Mouse (Mus musculus) thymus, adult 2 months (tissue): Measurements from ENCODE around the gene Cdk7.

Source experiments
- CTCF ChIP-seq: fragments of 200-500 bp; IDR thresholded peaks from 2 replicates; pipeline ENCODE4 v1.5.1; 2012; ENCODE audit warnings: mild to moderate bottlenecking, control low read depth, low read length, moderate library complexity, borderline replicate concordance; ENCODE audit not compliant: control insufficient read depth, poor library complexity, insufficient read depth; ENCODE audit errors: extremely low read depth
- POLR2A ChIP-seq: fragments of 200-500 bp; IDR thresholded peaks from 2 replicates; pipeline ENCODE4 v1.6.1; 2012; ENCODE audit warnings: mild to moderate bottlenecking, low read length, control low read depth, moderate library complexity; ENCODE audit not compliant: control insufficient read depth, poor library complexity, insufficient read depth; ENCODE audit errors: extremely low read depth

- no peak for TF ChIP-seq CTCF
- no peak for TF ChIP-seq POLR2A
These were observed 24.5 kb downstream of the Cdk7 start for GRCm38 (mm10) chr13:100706206-100706605.
